1 mouse cellular context compared by ENCODE assay signal in the genomic region with DNA sequence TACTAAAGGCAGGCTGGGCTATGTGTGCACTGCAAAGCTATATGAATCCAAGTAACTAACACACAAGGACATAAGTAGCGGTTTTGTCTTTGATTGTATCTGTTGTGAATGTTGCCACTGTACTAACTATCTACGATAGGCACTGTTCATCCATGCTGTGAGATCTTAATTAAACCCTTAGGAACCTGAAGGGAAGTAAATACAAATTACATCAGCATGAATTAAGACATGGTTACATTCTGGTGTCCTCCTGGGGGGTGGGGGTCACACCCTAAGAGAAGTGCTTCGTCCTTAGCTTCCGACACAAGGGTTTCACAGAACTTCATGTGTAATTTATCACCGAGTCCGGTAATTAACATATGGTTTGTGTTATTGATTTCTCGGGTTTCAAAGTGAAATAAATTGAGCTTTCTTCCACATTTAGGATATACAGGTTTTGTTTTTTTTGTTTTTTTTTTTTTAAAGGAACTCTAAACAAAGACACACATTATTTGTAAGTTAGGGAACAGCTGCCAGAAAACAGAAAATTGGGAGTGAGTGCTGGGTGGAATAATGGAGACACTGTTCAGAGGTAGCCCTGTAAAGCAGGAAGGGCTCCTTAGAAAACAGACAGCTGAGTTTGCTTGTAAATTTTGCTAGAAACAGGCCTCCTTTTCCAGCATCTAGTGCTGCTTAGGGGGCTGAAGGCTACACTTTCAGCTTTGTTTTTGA.
TF ChIP-seq lines count a peak whose summit lies in the region.

No protein-coding gene starts in this region.

TF ChIP-seq in MEL, 35 proteins besides CTCF, POLR2A, EP300 and RAD21:
- TF ChIP-seq POLR2AphosphoS2 (IDR thresholded peaks at IDR 0.05; ENCODE audit: low read length), result 0 out of 2 replicates have a peak, but pooled peaks have one; percentile 19
- no peak for TF ChIP-seq TCF12 (IDR thresholded peaks at IDR 0.05; ENCODE audit: low read depth, low read length)
- no peak for TF ChIP-seq ZC3H11A (IDR thresholded peaks at IDR 0.05; ENCODE audit: low read depth, low read length)
- TF ChIP-seq ETS1 (IDR thresholded peaks at IDR 0.05; ENCODE audit: low read depth, low read length), result no peak
- no peak for TF ChIP-seq BHLHE40 (IDR thresholded peaks at IDR 0.05; ENCODE audit: borderline replicate concordance, low read depth, low read length)
- no peak for TF ChIP-seq E2F4 (IDR thresholded peaks at IDR 0.05; ENCODE audit: borderline replicate concordance, low read depth, low read length)
- no peak for TF ChIP-seq GABPA (IDR thresholded peaks at IDR 0.05; ENCODE audit: low read depth, low read length)
